Mouse (Mus musculus) hindbrain, embryonic 12.5 days (tissue): Measurements from ENCODE around the gene Cdca8. TPM values are rescaled to one million over a fixed set of nuclear protein-coding genes. Genes with fewer than 3 reads are reported as not detected.

Experiments used
- ATAC-seq: fragments of 200-750 bp; cut with Nextera tagmentation; 2 replicates; pipeline ENCODE4 v1.8.0; 2017; ENCODE audit warnings: moderate TSS enrichment; ENCODE audit not compliant: low FRiP score
- H3K27ac ChIP-seq: fragments of 300-500 bp; sonication (generic); 2 replicates; pipeline ENCODE4 v1.5.1; 2016; ENCODE audit warnings: mild to moderate bottlenecking
- H3K27me3 ChIP-seq: fragments of 300-500 bp; sonication (generic); 2 replicates; pipeline ENCODE4 v1.6.1; 2016; ENCODE audit warnings: mild to moderate bottlenecking
- H3K36me3 ChIP-seq: fragments of 300-500 bp; sonication (generic); 2 replicates; pipeline ENCODE4 v1.6.1; 2016; ENCODE audit warnings: mild to moderate bottlenecking
- H3K4me1 ChIP-seq: fragments of 300-500 bp; sonication (generic); 2 replicates; pipeline ENCODE4 v1.6.1; 2016
- H3K4me2 ChIP-seq: fragments of 300-500 bp; sonication (generic); replicated peaks from 2 replicates; pipeline ENCODE4 v1.6.1; 2016; ENCODE audit warnings: mild to moderate bottlenecking
- H3K4me3 ChIP-seq: fragments of 300-500 bp; sonication (generic); 2 replicates; pipeline ENCODE4 v1.5.1; 2016; ENCODE audit warnings: mild to moderate bottlenecking
- H3K9ac ChIP-seq: fragments of 300-500 bp; sonication (generic); 2 replicates; pipeline ENCODE4 v1.6.1; 2016; ENCODE audit warnings: mild to moderate bottlenecking, moderate library complexity
- H3K9me3 ChIP-seq: fragments of 300-500 bp; sonication (generic); replicated peaks from 2 replicates; pipeline ENCODE4 v1.6.1; 2016; ENCODE audit warnings: mild to moderate bottlenecking
- WGBS: fragments of 180-500 bp; shearing (Covaris S2); methylation state at CpG from one replicate; pipeline ENCODE4 v1.1.7; 2016; 5-methylcytosine and 5-hydroxymethylcytosine counted together
- polyA plus RNA-seq: library from polyadenylated mRNA; unstranded; fragments of >200 nt; fragmentation: Nextera tagmentation; extraction: Ambion mirVana; gene quantifications from 2 replicates; pipeline ENCODE4 v1.2.1, GENCODE M21; 2016

Cdca8 gene
- polyA plus RNA-seq, 1 experiment from 2014 or later = 135 TPM

GRCm38 (mm10) chr4:124970677-124971076, 31.6 kb upstream of the Cdca8 start:
- Histone ChIP-seq H3K9ac (no peak overlapping the region), H3K36me3 (no peaks in the 10 kb centered on the region), H3K4me1 (peaks cover 14% of the 10 kb centered on the region), H3K27me3 (0 out of 2 replicates have a peak, but pooled peaks cover 3% of the 10 kb centered on the region), H3K4me2 (no peak overlapping the region), H3K9me3 (no peaks in the 10 kb centered on the region), H3K4me3 (no peak overlapping the region), H3K27ac (no peak overlapping the region)
- ATAC-seq = no peak
- WGBS = 42% methylated on average over 5 of the region's 5 CpGs

- H3K4me3 ChIP-seq = no peak overlapping the region
- 70% methylated on average over 11 of the region's 11 CpGs for WGBS
- H3K27me3 ChIP-seq = 0 out of 2 replicates have a peak, but pooled peaks cover 3% of the 10 kb centered on the region
- H3K4me2 ChIP-seq = no peak overlapping the region
- no peak for ATAC-seq
- H3K9ac ChIP-seq = no peak overlapping the region
- H3K36me3 ChIP-seq = no peaks in the 10 kb centered on the region
- no peaks in the 10 kb centered on the region for H3K9me3 ChIP-seq
- H3K4me1 ChIP-seq = peaks cover 18% of the 10 kb centered on the region
- H3K27ac ChIP-seq = no peak overlapping the region
These were observed 31.1 kb upstream of the Cdca8 start for GRCm38 (mm10) chr4:124970194-124970593.

GRCm38 (mm10) chr4:124969219-124969848, 30.2 kb upstream of the Cdca8 start:
- no peak overlapping the region for H3K9ac ChIP-seq
- H3K4me2 ChIP-seq = no peak overlapping the region
- no peak overlapping the region for H3K27ac ChIP-seq
- 0 out of 2 replicates have a peak, but pooled peaks cover 3% of the 10 kb centered on the region for H3K27me3 ChIP-seq
- no peaks in the 10 kb centered on the region for H3K9me3 ChIP-seq
- no peaks in the 10 kb centered on the region for H3K36me3 ChIP-seq
- WGBS = 72% methylated on average over 7 of the region's 7 CpGs
- ATAC-seq = no peak
- no peak overlapping the region for H3K4me3 ChIP-seq
- H3K4me1 ChIP-seq = peaks cover 21% of the 10 kb centered on the region

DNA sequence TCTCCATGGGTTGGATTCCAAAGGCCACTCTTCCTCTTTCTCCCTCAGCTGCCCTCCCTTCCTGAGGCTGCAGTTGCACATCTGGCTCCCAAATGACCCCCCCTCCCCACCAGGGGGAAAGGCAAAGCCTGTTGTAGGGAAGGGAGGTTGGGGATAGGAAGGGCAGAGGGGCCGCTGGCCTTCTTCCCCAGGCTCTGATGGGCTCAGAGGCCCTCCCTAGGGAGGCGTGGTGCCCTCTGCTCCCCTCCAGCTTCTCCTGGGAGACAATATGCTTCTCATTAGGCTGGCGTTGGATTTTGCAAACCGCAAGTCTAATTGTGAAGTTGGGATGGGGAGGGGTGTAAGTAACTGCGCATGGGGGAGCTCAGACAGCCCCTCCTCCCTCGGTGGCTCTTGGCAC, 29.6 kb upstream of the Cdca8 start:
- H3K9ac ChIP-seq = peak overlapping the region; percentile 24; the same call in 1 of the 2 replicates
- no peak overlapping the region for H3K27ac ChIP-seq

DNA sequence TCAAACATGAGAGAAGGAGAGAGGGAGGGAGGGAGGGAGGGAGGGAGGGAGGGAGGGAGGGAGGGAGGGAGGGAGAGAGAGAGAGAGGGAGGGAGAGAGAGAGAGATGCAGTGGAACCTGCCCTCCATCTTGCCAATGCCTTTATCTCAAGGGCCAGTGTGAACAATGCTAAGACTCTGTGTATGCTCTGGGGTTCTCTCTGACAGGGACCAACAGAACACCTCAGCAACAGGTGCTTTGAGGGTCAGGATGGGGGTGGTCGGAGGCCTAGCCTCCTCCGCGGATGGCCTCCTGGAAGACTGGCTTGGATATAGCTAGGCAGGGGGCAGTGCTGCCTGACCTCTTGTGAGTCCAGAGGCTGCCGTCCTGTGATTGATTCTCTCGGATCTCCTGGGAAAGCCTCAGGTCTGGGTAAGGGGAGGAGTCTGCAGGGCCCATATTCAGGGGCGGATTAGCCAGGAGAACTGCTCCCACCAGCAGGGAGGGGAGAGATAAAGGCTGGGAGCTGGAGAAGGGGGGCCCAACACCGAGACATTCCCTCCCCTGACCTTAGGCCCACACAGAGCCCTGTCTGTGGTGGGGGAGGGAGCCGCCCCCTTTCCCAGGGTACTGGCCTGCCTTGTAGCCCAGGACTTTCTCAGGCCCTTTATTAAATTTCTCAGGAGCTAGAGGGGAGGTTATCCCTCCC, 25.9 kb upstream of the Cdca8 start:
- ATAC-seq = peak; percentile 19; the same call in 1 of the 2 replicates
- peak overlapping the region; percentile 33; the same call in 1 of the 2 replicates for H3K9ac ChIP-seq
- no peaks in the 10 kb centered on the region for H3K36me3 ChIP-seq
- no peak overlapping the region for H3K4me2 ChIP-seq
- H3K4me3 ChIP-seq = no peak overlapping the region
- H3K4me1 ChIP-seq = peaks cover 17% of the 10 kb centered on the region
- no peaks in the 10 kb centered on the region for H3K27me3 ChIP-seq
- 4% methylated on average over 8 of the region's 8 CpGs for WGBS
- no peaks in the 10 kb centered on the region for H3K9me3 ChIP-seq
- H3K27ac ChIP-seq = peak overlapping the region; percentile 35; the same call in 1 of the 2 replicates

More for the DNA sequence above, 29.6 kb upstream of the Cdca8 start:
- 41% methylated on average over 6 of the region's 6 CpGs for WGBS
- H3K27me3 ChIP-seq = 0 out of 2 replicates have a peak, but pooled peaks cover 3% of the 10 kb centered on the region
- H3K4me1 ChIP-seq = peaks cover 21% of the 10 kb centered on the region
- H3K4me2 ChIP-seq = no peak overlapping the region
- no peak for ATAC-seq
- no peak overlapping the region for H3K4me3 ChIP-seq
- H3K9me3 ChIP-seq = no peaks in the 10 kb centered on the region
- H3K36me3 ChIP-seq = no peaks in the 10 kb centered on the region

GRCm38 (mm10) chr4:124962576-124962975, 23.5 kb upstream of the Cdca8 start:
- Histone ChIP-seq H3K4me2 (no peak overlapping the region), H3K27me3 (no peaks in the 10 kb centered on the region), H3K9ac (no peak overlapping the region), H3K27ac (no peak overlapping the region), H3K36me3 (no peaks in the 10 kb centered on the region), H3K9me3 (no peaks in the 10 kb centered on the region), H3K4me1 (peaks cover 7% of the 10 kb centered on the region), H3K4me3 (no peak overlapping the region)
- 58% methylated on average over 11 of the region's 11 CpGs for WGBS
- no peak for ATAC-seq

- no peak overlapping the region for H3K4me2 ChIP-seq
- H3K27ac ChIP-seq = no peak overlapping the region
- no peaks in the 10 kb centered on the region for H3K27me3 ChIP-seq
- no peak overlapping the region for H3K9ac ChIP-seq
- peaks cover 7% of the 10 kb centered on the region for H3K4me1 ChIP-seq
- no peaks in the 10 kb centered on the region for H3K9me3 ChIP-seq
- WGBS = 94% methylated on average over 11 of the region's 11 CpGs
- no peak overlapping the region for H3K4me3 ChIP-seq
- no peak for ATAC-seq
- H3K36me3 ChIP-seq = no peaks in the 10 kb centered on the region
These were observed 21.8 kb upstream of the Cdca8 start for GRCm38 (mm10) chr4:124960940-124961339.

- Histone ChIP-seq H3K4me2 (no peak overlapping the region), H3K4me3 (no peak overlapping the region), H3K27me3 (no peaks in the 10 kb centered on the region), H3K9ac (no peak overlapping the region), H3K36me3 (no peaks in the 10 kb centered on the region), H3K9me3 (no peaks in the 10 kb centered on the region), H3K4me1 (no peaks in the 10 kb centered on the region), H3K27ac (0 out of 2 replicates have a peak overlapping the region, but pooled peaks have one; percentile 18)
- WGBS = 73% methylated on average over 11 of the region's 11 CpGs
- ATAC-seq = no peak
These were observed 20.0 kb upstream of the Cdca8 start for GRCm38 (mm10) chr4:124959062-124959461.

DNA sequence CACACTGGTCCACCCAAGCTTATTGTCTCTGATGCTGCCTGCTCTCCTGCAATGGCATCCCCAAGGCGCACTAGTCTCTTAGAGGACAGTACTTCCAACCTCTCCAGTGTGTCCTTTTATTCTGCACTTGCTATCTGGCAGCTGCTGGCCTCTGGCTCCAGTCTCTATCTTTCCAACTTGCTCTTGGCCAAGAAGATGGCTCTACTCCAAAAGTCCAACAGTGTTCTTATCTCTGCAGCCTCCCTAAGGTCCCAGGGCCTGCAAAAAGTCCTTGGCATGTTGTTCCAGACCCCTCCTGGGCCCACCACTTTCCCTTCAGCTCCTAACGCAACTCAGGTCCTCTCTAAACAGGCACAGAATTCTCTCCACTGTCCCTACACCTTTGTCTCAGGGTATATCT, 18.2 kb upstream of the Cdca8 start:
- H3K9me3 ChIP-seq = no peaks in the 10 kb centered on the region
- no peaks in the 10 kb centered on the region for H3K27me3 ChIP-seq
- H3K36me3 ChIP-seq = no peaks in the 10 kb centered on the region
- no peak for ATAC-seq
- H3K4me1 ChIP-seq = no peaks in the 10 kb centered on the region
- no peak overlapping the region for H3K4me2 ChIP-seq
- H3K4me3 ChIP-seq = no peak overlapping the region
- 75% methylated on average over 2 of the region's 2 CpGs for WGBS
- H3K9ac ChIP-seq = no peak overlapping the region
- no peak overlapping the region for H3K27ac ChIP-seq

- no peaks in the 10 kb centered on the region for H3K27me3 ChIP-seq
- WGBS = 77% methylated on average over 4 of the region's 4 CpGs
- H3K27ac ChIP-seq = no peak overlapping the region
- no peaks in the 10 kb centered on the region for H3K9me3 ChIP-seq
- no peak overlapping the region for H3K4me3 ChIP-seq
- H3K36me3 ChIP-seq = no peaks in the 10 kb centered on the region
- no peak for ATAC-seq
- no peak overlapping the region for H3K4me2 ChIP-seq
- no peaks in the 10 kb centered on the region for H3K4me1 ChIP-seq
- no peak overlapping the region for H3K9ac ChIP-seq
These were observed 14.4 kb upstream of the Cdca8 start for GRCm38 (mm10) chr4:124953546-124953945.

GRCm38 (mm10) chr4:124951036-124951433, 11.9 kb upstream of the Cdca8 start:
- H3K27me3 ChIP-seq = no peaks in the 10 kb centered on the region
- ATAC-seq = no peak
- no peaks in the 10 kb centered on the region for H3K4me1 ChIP-seq
- H3K4me3 ChIP-seq = no peak overlapping the region
- H3K9ac ChIP-seq = no peak overlapping the region
- H3K9me3 ChIP-seq = no peaks in the 10 kb centered on the region
- WGBS = 49% methylated on average over 10 of the region's 10 CpGs
- H3K27ac ChIP-seq = no peak overlapping the region
- no peak overlapping the region for H3K4me2 ChIP-seq
- H3K36me3 ChIP-seq = no peaks in the 10 kb centered on the region

GRCm38 (mm10) chr4:124950181-124951035, 11.3 kb upstream of the Cdca8 start:
- Histone ChIP-seq H3K9me3 (no peaks in the 10 kb centered on the region), H3K4me2 (no peak overlapping the region), H3K27ac (no peak overlapping the region), H3K27me3 (no peaks in the 10 kb centered on the region), H3K36me3 (no peaks in the 10 kb centered on the region), H3K4me3 (no peak overlapping the region), H3K4me1 (no peaks in the 10 kb centered on the region), H3K9ac (no peak overlapping the region)
- WGBS = 87% methylated on average over 21 of the region's 21 CpGs
- ATAC-seq = no peak
